Mouse (Mus musculus) retina, embryonic 14.5 days (tissue): Measurements from ENCODE around the gene Ube2d2b.

Experiments
- DNase-seq: peaks from one replicate; pipeline ENCODE4 v3.0.0-alpha.2; 2015; ENCODE audit warnings: low spot score

Gene Ube2d2b

DNA sequence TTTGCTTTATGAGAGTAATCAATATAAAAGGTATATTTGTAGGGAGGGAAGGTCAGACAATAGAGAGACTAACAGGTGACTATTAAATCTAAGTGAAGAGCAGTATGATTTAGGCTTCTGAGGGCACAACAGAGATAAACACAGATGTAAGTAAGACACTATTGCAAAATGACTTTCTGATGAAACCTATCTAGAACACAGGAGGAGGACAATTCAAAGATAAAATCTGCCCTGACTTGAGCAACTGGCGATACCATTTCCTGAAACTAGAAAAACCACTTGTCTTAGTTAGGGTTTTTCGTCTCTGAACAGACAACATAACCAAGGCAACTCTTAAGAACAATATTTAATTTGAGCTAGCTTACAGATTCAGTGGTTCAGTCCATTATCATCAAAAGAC lies 25.6 kb downstream of the Ube2d2b start:
- no peak for DNase-seq

DNA sequence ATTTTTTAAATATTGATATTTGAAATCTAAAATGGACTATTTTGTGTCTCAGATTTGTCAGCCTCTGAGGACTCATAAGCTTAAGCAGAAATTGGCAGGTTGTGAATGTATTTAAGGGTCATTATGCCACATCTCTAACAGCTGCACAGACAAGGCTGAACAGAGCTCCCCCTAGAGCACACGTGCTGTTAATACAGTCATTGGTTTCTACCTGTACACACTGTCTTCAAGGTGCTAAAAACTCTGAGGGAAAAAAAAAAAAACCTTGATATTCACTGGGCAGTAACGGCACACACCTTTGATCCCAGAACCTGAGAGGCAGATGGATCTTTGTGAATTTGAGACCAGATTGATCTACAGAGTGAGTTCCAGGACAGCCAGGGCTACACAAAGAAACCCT lies 29.1 kb downstream of the Ube2d2b start:
- DNase-seq, result no peak

DNA sequence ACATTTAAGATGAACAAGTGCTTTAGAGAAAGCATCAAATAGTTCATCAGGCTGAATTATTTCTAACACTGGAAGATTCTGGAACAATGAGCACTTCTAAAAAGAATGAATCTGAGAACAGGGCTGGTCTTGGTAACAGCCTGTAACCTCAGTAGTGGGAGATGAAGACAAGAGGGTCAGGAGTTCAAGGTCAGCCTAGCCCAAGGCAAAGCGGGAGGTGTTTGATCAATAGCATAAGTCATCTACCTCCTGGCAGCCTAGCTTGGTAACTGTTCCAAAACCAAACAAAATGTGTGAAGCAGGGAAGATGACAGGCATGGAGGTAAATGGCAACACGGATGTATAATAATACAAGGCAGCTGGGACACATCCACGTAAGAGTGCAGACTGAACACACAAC lies 34.1 kb downstream of the Ube2d2b start:
- no peak for DNase-seq

DNA sequence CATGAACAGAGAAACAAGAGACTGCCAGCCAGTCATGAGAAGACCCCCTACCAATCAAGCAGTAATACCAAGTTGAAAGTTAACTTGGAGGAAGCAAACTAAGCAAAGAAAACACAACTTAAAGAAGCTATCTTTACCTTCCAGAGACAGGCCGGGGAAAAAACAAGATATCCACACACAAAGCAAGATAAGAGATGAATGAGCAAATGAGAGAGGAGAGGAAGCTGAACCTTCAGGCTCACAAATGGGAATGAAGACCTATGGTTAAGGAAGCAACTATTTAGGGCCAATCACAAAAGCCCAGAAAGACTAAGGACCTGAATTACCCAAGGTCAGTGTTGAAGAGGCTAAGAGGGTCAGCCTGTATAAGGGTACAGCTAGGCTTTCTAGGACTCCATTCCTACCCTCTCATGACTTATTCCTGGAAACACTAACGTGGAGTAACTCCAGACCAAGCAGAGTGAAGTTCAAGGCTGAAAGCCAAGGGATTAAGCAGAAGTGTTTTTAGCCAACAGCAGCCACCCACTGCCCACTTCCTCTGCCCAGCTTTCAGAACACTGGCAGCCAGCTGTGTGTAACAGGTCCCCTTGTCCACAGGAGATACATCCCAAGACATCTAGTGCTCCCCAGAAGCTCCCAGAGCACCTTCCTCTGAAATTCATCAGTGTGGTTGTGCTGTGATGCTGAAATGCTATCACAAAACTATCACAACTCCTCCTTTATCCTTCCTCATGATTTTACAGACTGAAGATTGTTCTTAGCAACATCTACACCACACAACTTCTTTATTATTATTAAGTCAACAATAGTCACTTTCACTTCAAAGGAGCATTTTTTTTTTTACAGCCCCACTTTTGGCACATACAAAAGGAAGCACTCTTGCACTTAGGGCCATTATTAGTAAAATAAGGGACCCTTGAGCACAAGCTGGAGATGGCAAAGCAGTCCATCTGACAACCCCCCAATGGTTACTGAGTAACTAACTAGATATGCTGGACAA lies 36.5 kb downstream of the Ube2d2b start:
- DNase-seq, result no peak

DNA sequence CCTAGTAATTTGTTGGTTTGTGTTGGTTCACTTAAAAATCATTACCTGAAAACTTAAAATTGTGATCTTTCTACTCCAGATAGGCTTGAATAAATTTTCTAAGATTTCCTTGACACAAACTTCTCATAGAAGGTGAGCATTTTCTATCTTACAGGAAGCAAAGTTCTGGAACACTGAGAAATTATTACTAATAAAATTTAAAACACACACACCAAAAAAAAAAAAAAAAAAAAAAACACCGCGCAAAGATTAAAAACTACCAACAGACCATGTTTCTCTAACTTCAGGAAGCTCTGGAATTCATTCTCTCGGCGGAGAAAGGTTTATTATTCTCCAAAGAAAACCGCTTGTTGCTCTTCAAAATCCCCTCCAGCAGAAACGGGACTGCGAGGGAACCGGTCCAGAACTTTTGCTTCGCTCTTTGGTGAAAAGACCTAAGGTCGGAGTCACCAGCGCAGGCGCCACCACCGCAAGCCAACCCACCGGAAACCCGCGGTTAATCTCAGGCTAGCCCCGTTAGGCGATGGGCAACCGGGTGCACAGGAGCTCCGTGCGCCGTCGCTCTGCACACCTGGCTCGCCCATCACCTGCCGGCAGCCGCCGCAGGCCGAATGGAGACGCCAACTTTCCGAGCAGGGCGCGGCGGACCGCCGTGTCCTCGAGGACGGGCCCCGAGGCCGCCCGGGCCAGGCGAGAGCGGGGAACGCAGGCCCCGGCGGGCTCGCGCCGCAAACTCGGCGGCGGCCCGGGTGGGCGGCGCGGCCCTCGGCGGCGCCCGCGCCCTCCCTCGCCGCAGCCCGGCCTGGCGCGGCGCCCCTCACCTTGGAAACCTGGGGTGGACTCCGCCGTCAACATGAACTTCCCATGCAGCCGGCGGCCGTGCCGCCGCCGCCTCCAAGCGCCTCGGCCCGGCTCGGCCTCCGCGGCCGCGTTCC lies 38.3 kb downstream of the Ube2d2b start:
- peak; percentile 54 for DNase-seq

DNA sequence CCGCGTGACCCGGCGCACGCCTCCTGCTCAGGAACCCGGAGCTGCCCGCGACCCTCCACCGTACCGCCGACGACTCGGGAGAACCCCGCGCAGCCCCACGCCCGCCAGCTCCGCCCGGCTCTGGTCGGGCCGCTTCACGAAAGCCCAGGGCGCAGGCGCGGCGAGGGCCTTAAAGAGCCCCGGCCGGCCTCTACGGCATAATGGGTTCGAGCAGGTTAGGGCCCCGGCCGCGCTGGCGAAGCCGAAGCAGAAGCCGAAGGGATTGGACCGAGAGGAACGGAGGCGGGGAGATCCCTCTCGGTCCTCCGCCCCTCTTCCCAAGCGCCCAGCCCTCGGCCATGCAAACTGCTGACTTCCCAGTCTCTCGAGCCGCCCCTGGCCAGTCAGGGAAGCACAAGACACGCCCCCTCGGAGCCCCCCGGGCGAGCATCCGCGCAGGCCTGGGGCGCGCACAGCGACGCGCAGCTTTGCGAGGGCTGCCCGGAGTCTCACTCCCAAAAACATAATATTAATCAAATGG lies 39.1 kb downstream of the Ube2d2b start:
- DNase-seq, result peak; percentile 95

DNA sequence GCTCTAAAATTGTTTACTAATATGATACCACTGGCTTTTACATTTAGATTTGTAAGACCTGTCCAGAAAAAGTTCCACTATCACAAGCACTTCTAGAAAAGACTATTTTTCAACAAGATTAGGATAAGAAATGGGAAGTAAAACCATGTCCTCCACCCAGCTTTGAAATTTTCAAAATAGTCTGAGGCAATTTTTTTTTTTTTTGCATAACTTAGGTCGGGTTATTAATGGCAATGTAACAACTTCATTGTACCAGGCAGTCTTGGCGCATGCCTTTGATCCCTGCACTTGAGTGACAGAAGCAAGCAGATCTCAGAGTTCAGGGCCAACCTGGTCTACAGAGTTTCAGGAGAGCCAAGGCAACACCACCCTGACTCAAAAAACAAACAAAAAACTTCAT lies 39.8 kb downstream of the Ube2d2b start:
- no peak for DNase-seq

DNA sequence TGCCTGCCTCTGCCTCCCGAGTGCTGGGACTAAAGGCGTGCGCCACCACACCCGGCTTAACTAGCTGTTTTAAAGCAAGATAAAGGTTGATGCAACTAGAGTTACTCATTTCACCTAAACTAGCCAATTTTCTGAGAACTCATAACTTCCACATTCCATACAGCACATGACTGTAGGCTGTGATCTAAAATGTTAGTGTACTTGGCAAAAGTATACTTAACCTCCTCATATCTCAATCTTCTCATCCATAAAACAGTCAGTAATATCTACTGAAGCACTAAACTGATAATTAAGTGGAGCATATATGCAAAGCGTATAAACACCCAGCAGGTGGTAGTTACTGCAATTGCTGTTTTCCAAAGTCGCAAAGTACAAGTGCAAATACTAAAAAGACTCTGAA lies 43.4 kb downstream of the Ube2d2b start:
- no peak for DNase-seq

DNA sequence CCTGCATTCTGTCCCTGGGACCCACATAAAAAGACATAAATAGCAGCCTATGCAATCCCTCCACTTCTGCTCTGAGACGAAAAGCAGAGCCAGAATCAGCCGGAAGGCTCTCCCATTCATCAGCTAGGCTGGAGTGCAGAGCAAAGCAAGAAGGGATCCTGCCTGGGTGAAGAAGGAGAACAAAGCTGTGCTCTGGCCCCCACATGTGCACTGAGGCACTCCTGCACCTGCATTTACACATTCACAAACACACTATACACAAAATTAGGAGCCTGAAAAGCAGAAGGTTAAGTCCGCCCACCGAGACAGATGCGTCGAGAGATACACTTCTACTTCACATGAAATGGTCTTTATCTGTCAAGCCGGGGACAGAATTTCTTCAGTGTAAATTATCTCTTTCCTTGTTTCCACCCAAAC lies 44.0 kb downstream of the Ube2d2b start:
- no peak for DNase-seq

DNA sequence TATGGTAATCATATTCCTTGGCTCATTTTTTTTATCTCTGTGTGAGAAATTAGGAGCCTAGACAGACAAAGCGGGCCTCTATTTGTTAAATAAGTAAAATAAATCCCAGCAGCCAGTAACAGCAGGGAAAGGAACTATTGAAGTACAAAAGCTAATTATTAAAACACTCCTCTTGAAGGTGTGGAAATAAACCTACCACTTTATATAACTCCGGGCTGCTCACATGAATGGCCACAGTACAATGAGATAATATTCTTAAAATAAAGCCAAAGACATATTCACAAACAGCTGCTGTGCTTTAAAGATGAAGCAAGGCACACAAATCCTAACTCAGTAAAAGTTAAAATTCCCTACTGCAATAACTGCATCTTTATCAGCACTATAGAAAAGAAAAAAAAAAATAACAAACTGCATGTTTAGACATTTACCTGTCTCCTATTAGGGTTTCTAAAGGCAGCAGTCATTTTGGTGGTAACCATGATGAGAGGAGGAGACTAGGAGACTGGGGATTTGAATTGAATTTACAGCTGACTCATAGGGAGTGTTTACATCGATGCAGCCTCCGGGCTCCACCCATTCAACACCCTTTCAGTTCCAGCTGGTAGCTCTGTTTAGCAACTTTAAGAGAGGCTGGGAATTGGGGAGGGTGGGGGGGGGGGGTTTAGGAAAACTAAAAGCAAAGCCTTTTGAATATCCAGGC lies 44.8 kb downstream of the Ube2d2b start, which contains the start of gene Evi5:
Gene Evi5, minus strand, starts transcription at position 547 of the 700 bp plus-strand sequence.
- no peak for DNase-seq

DNA sequence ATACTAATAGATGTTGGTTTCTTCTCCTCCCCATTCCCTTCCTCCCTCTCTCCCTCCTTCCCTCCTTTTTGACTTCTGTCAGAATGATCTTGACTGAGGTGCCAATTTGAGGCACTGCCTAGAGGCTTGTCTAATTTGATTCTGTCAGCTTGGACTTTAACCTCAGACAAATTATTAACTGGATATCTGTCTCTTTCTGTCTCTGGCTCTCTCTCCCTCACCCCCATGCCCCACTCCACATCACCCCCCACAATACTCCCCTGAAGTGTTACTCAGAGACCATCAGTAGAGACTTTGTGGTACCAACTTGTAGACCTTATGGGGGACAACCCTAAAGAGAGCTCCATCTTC lies 45.3 kb downstream of the Ube2d2b start:
- no peak for DNase-seq

DNA sequence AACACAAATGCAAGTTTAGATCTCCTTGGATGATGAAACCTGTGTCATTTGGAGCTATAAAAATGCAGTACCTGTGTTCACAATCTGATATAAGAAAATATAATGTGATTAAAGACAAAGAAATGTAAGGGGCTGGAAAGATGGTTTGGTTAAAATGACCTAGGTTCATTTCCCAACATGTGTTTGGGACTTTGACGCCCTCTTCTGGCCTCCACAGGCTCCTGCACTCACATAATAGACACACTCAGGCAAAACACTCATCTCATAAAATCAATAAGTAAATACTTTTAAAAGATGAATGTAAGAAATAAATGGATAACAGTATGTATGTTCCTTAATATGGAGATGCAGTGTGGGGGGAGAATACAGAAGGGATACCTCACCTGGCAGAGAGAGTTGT lies 47.2 kb downstream of the Ube2d2b start:
- no peak for DNase-seq

DNA sequence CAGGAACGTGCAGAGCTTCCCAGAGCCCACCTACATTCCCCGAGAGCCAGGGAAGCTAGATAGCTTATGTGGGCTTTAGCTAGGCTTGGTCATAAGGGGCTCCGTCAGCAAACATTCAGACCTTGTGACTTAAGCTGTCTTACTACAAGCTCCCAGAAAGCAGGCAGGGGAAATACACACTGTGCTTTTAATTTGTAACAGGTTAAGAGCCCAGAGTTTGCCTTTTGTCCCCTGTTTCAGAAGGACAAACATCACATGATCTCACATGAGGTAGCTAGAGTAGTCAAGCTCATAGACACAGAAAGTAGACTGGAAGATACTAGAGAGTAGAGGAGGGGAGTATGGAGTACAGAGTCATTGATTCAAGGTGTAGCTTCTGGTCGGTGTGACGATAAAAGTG lies 50.8 kb downstream of the Ube2d2b start:
- DNase-seq, result no peak
